Mouse (Mus musculus) erythroblast, embryonic 14.5 days (primary cell): ENCODE measurements around the gene Ino80.

Experiments
- GATA1 ChIP-seq: IDR thresholded peaks from 2 replicates; pipeline ENCODE4 v1.6.1; 2012; ENCODE audit warnings: low read length, inconsistent platforms, mixed read lengths
- TAL1 ChIP-seq: IDR thresholded peaks from 3 replicates; pipeline ENCODE4 v1.6.1; 2012; ENCODE audit warnings: low read length, inconsistent platforms, mixed read lengths

GRCm38 (mm10) chr2:119334135-119334534, 143.4 kb downstream of the Ino80 start:
- no peak for TF ChIP-seq GATA1
- TF ChIP-seq TAL1, result no peak
